Mouse (Mus musculus) stomach, postnatal 0 days (tissue): ENCODE data around the gene Dbn1. TPM values are rescaled to one million over a fixed set of nuclear protein-coding genes. Genes with fewer than 3 reads are reported as not detected.

Source experiments
- ATAC-seq: fragments of 200-750 bp; cut with Nextera tagmentation; 2 replicates; pipeline ENCODE4 v1.8.0; 2017; ENCODE audit not compliant: low FRiP score, low TSS enrichment
- DNase-seq: peaks from one replicate; pipeline ENCODE4 v3.0.0-alpha.2; 2016; ENCODE audit warnings: low spot score
- H3K27ac ChIP-seq: fragments of 300-500 bp; sonication (generic); replicated peaks from 2 replicates; pipeline ENCODE4 v1.5.1; 2014; ENCODE audit warnings: mild to moderate bottlenecking, control low read depth
- H3K27me3 ChIP-seq: fragments of 300-500 bp; sonication (generic); 2 replicates; pipeline ENCODE4 v1.6.1; 2014; ENCODE audit warnings: low read length; ENCODE audit not compliant: control insufficient read depth, insufficient read depth
- H3K36me3 ChIP-seq: fragments of 300-500 bp; sonication (generic); 2 replicates; pipeline ENCODE4 v1.6.1; 2014; ENCODE audit warnings: low read length, mixed read lengths; ENCODE audit not compliant: control insufficient read depth, insufficient read depth
- H3K4me1 ChIP-seq: fragments of 300-500 bp; sonication (generic); replicated peaks from 2 replicates; pipeline ENCODE4 v1.6.1; 2014; ENCODE audit warnings: antibody characterized with exemption; ENCODE audit not compliant: control insufficient read depth, insufficient read depth
- H3K4me2 ChIP-seq: fragments of 300-500 bp; sonication (generic); replicated peaks from 2 replicates; pipeline ENCODE4 v1.6.1; 2014; ENCODE audit warnings: low read depth, mild to moderate bottlenecking, control low read depth, moderate library complexity
- H3K4me3 ChIP-seq: fragments of 300-500 bp; sonication (generic); 2 replicates; pipeline ENCODE4 v1.5.1; 2014; ENCODE audit warnings: low read depth, low read length, control low read depth
- H3K9ac ChIP-seq: fragments of 300-500 bp; sonication (generic); 2 replicates; pipeline ENCODE4 v1.6.1; 2014; ENCODE audit warnings: mild to moderate bottlenecking, low read length, control low read depth, mixed read lengths
- H3K9me3 ChIP-seq: fragments of 300-500 bp; sonication (generic); 2 replicates; pipeline ENCODE4 v1.6.1; 2016; ENCODE audit warnings: low read length; ENCODE audit not compliant: control insufficient read depth
- CTCF ChIP-seq: IDR thresholded peaks from 2 replicates; pipeline ENCODE4 v1.5.1; 2016; ENCODE audit warnings: antibody characterized with exemption, low read depth, mild to moderate bottlenecking, moderate library complexity
- EP300 ChIP-seq: optimal IDR thresholded peaks from 2 replicates; pipeline ENCODE3; 2016; ENCODE audit warnings: antibody characterized with exemption
- WGBS: fragments of 180-500 bp; shearing (Covaris S2); extraction: QIAGEN DNeasy Blood & Tissue Kit; methylation state at CpG from one replicate; pipeline ENCODE4 v1.1.7; 2014; 5-methylcytosine and 5-hydroxymethylcytosine counted together
- microRNA-seq: library from miRNA; unstranded; fragments of <30 nt; microRNA quantifications from one replicate; pipeline ENCODE4, GENCODE M21; 2016
- polyA plus RNA-seq: library from polyadenylated mRNA; unstranded; fragments of >200 nt; fragmentation: Nextera tagmentation; extraction: Ambion mirVana; gene quantifications from 2 replicates; pipeline ENCODE4 v1.2.1, GENCODE M21; 2015

Gene Dbn1
- polyA plus RNA-seq, 1 experiment from 2014 or later = 39.3 TPM

DNA sequence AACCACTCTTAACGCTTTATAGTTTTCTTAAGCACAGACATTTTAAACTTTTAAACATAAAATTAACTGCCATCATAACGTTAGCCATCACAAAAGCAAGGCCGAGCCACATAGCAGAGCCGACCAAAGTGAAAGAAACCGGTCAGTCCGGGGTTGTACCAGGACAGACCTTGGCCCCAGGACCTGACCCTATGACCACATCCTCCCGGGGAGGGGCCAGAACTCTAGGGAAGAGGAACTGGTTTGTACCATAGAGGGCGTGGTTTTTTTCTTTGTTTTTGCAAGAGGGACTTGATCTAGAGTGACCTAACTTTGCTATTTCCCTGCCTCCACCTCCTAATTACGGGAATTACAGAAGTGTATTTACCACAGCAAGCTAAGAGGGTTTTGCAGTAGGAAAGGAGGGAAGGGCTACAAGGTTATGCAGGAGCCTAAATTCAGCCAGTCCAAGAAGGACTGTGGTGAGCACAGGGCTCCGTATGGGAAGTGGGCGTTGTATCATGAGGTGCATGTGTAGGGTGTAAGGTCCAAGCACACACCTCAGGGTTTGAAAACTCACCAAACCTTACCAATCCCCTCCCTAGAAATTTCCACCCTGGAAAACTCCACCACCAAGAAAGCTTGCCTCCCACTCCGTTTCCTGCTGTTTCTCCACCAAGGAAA lies 58.6 kb downstream of the Dbn1 start:
- Histone ChIP-seq H3K9me3 (no peaks in the 10 kb centered on the region), H3K4me2 (no peak overlapping the region), H3K27me3 (no peaks in the 10 kb centered on the region), H3K4me1 (no peaks in the 10 kb centered on the region), H3K9ac (no peak overlapping the region), H3K36me3 (no peaks in the 10 kb centered on the region), H3K27ac (no peak overlapping the region), H3K4me3 (no peak overlapping the region)
- peak; percentile 69 for DNase-seq
- peak; percentile 90 for ATAC-seq
- TF ChIP-seq EP300 = no peak
- TF ChIP-seq CTCF = no peak
- WGBS = 56% methylated on average over 12 of the region's 12 CpGs

- DNase-seq (no peak), ATAC-seq (no peak)
- H3K27ac ChIP-seq = no peak within 1 kb of the TSS
- H3K4me3 ChIP-seq = no peak within 1 kb of the TSS
- no peak within 1 kb of the TSS for H3K4me2 ChIP-seq
- 88% methylated on average over 10 of the region's 10 CpGs for WGBS
- TF ChIP-seq CTCF (no peak), EP300 (no peak)
- no peaks in the 10 kb centered on the region for H3K4me1 ChIP-seq
- H3K27me3 ChIP-seq = no peaks in the 10 kb centered on the region
- no peak within 1 kb of the TSS for H3K9ac ChIP-seq
- H3K9me3 ChIP-seq = no peaks in the 10 kb centered on the region
- H3K36me3 ChIP-seq = no peaks in the 10 kb centered on the region
Measured at GRCm38 (mm10) chr13:55426613-55427012, 61.3 kb downstream of the Dbn1 start, which contains the start of gene F12. F12 (minus strand) TSS chr13:55426793.

Small RNAs within 50 kb of the gene (microRNA-seq; reads per million reads assigned to microRNA genes)
- not detected for gene Mir6943
- gene Mir6944 = 5.5 reads per million, percentile 9 among the genes with 10 or more reads in this experiment
- 2.9 reads per million for gene Mir6945

Other genes starting within 250 kb of the Dbn1 start
- gene Prelid1, start 167.6 kb downstream of the Dbn1 start, polyA plus RNA-seq = 350 and 354 TPM in 2 replicates
- 79.7 and 85.3 TPM in 2 replicates for gene Rab24, start 166.2 kb downstream of the Dbn1 start, polyA plus RNA-seq
- gene Mxd3, start 158.3 kb downstream of the Dbn1 start, polyA plus RNA-seq = 9.7 and 12.4 TPM in 2 replicates
- 73.7 and 76.5 TPM in 2 replicates for gene Lman2, start 125.3 kb downstream of the Dbn1 start, polyA plus RNA-seq
- 0.51 and 0.73 TPM in 2 replicates for gene Rgs14, start 118.4 kb downstream of the Dbn1 start, polyA plus RNA-seq
- not detected in 2 replicates for gene Slc34a1, start 89.9 kb downstream of the Dbn1 start, polyA plus RNA-seq
- gene Pfn3, start 72.9 kb downstream of the Dbn1 start, polyA plus RNA-seq = not detected in 2 replicates
- gene F12, start 61.3 kb downstream of the Dbn1 start, polyA plus RNA-seq = 0.41 and 0.68 TPM in 2 replicates
- gene Grk6, start 43.0 kb downstream of the Dbn1 start, polyA plus RNA-seq = 17.7 and 19.0 TPM in 2 replicates
- 0.13 and 0.28 TPM in 2 replicates for gene Prr7, start 23.8 kb downstream of the Dbn1 start, polyA plus RNA-seq
- 174 and 193 TPM in 2 replicates for gene Pdlim7, start 25.6 kb upstream of the Dbn1 start, polyA plus RNA-seq
- 1.0 and 1.3 TPM in 2 replicates for gene Dok3, start 41.2 kb upstream of the Dbn1 start, polyA plus RNA-seq
- gene Ddx41, start 48.5 kb upstream of the Dbn1 start, polyA plus RNA-seq = 24.2 and 25.6 TPM in 2 replicates
- 10.2 and 11.1 TPM in 2 replicates for gene Fam193b, start 83.0 kb upstream of the Dbn1 start, polyA plus RNA-seq
- gene Tmed9, start 85.6 kb upstream of the Dbn1 start, polyA plus RNA-seq = 123 and 136 TPM in 2 replicates
- gene B4galt7, start 111.8 kb upstream of the Dbn1 start, polyA plus RNA-seq = 15.9 and 16.0 TPM in 2 replicates
- gene Caml, start 134.9 kb upstream of the Dbn1 start, polyA plus RNA-seq = 32.0 and 33.0 TPM in 2 replicates
- gene Ddx46, start 146.9 kb upstream of the Dbn1 start, polyA plus RNA-seq = 14.9 and 15.2 TPM in 2 replicates
- 25.4 and 26.1 TPM in 2 replicates for gene B230219D22Rik, start 205.0 kb upstream of the Dbn1 start, polyA plus RNA-seq
- 62.8 and 63.6 TPM in 2 replicates for gene Txndc15, start 226.5 kb upstream of the Dbn1 start, polyA plus RNA-seq
- 71.2 and 73.9 TPM in 2 replicates for gene Pcbd2, start 239.3 kb upstream of the Dbn1 start, polyA plus RNA-seq